Mouse (Mus musculus): ENCODE data around the gene Gsk3b. TPM values are rescaled to one million over a fixed set of nuclear protein-coding genes. Genes with fewer than 3 reads are reported as not detected.
A peak's percentile ranks its signal among the peaks of the same experiment; 100 is the strongest.

Gene Gsk3b
- polyA plus RNA-seq, 1 experiment from 2014 or later, result 42.3 TPM

- no peak for ATAC-seq (ENCODE audit: insufficient read depth, low FRiP score)
- H3K27ac ChIP-seq (ENCODE audit: low read length), result peak overlapping the region; percentile 55; the same call in 1 of the 2 replicates
Observed at GRCm38 (mm10) chr16:38287762-38288161, 199.0 kb downstream of the Gsk3b start.

GRCm38 (mm10) chr16:38288851-38289250, 200.1 kb downstream of the Gsk3b start:
- Histone ChIP-seq H3K27ac (ENCODE audit: low read length) (no peak overlapping the region), H3K36me3 (ENCODE audit: control insufficient read depth, insufficient read depth, low read length) (no peaks in the 10 kb centered on the region), H3K4me3 (replicated peaks; ENCODE audit: low read length) (no peak overlapping the region), H3K9me3 (replicated peaks; ENCODE audit: control insufficient read depth, low read length) (no peaks in the 10 kb centered on the region), H3K9ac (ENCODE audit: low read length) (no peak overlapping the region), H3K27me3 (ENCODE audit: control insufficient read depth, insufficient read depth, low read length) (no peaks in the 10 kb centered on the region), H3K4me2 (ENCODE audit: low read depth, low read length) (no peak overlapping the region), H3K4me1 (ENCODE audit: control insufficient read depth, insufficient read depth, low read length) (peaks cover 9% of the 10 kb centered on the region; the same call in 1 of the 2 replicates)
- no peak for ATAC-seq (ENCODE audit: insufficient read depth, low FRiP score)
- 28% methylated on average over 6 of the region's 6 CpGs for WGBS

More at GRCm38 (mm10) chr16:38287762-38288161, 199.0 kb downstream of the Gsk3b start:
- H3K9ac ChIP-seq (ENCODE audit: low read length), result no peak overlapping the region
- no peak overlapping the region for H3K4me2 ChIP-seq (ENCODE audit: low read depth, low read length)
- H3K27me3 ChIP-seq (ENCODE audit: control insufficient read depth, insufficient read depth, low read length), result no peaks in the 10 kb centered on the region
- H3K4me1 ChIP-seq (ENCODE audit: control insufficient read depth, insufficient read depth, low read length), result peaks cover 13% of the 10 kb centered on the region; the same call in 1 of the 2 replicates
- H3K4me3 ChIP-seq (replicated peaks; ENCODE audit: low read length), result no peak overlapping the region
- H3K36me3 ChIP-seq (ENCODE audit: control insufficient read depth, insufficient read depth, low read length), result no peaks in the 10 kb centered on the region
- H3K9me3 ChIP-seq (replicated peaks; ENCODE audit: control insufficient read depth, low read length), result no peaks in the 10 kb centered on the region
- WGBS, result 82% methylated on average over 3 of the region's 3 CpGs

- no peaks in the 10 kb centered on the region for H3K9me3 ChIP-seq (replicated peaks; ENCODE audit: control insufficient read depth, low read length)
- no peak overlapping the region for H3K9ac ChIP-seq (ENCODE audit: low read length)
- no peak for ATAC-seq (ENCODE audit: insufficient read depth, low FRiP score)
- H3K4me1 ChIP-seq (ENCODE audit: control insufficient read depth, insufficient read depth, low read length), result 0 out of 2 replicates have a peak, but pooled peaks cover 9% of the 10 kb centered on the region
- H3K27me3 ChIP-seq (ENCODE audit: control insufficient read depth, insufficient read depth, low read length), result no peaks in the 10 kb centered on the region
- no peak overlapping the region for H3K4me3 ChIP-seq (replicated peaks; ENCODE audit: low read length)
- WGBS, result 59% methylated on average over 2 of the region's 2 CpGs
- no peaks in the 10 kb centered on the region for H3K36me3 ChIP-seq (ENCODE audit: control insufficient read depth, insufficient read depth, low read length)
- no peak overlapping the region for H3K27ac ChIP-seq (ENCODE audit: low read length)
- no peak overlapping the region for H3K4me2 ChIP-seq (ENCODE audit: low read depth, low read length)
Observed at GRCm38 (mm10) chr16:38290151-38290550, 201.3 kb downstream of the Gsk3b start.

- no peaks in the 10 kb centered on the region for H3K4me1 ChIP-seq (ENCODE audit: control insufficient read depth, insufficient read depth, low read length)
- peak within 1 kb of the TSS; percentile 63; the same call in 1 of the 2 replicates for H3K9ac ChIP-seq (ENCODE audit: low read length)
- no peaks in the 10 kb centered on the region for H3K27me3 ChIP-seq (ENCODE audit: control insufficient read depth, insufficient read depth, low read length)
- H3K9me3 ChIP-seq (replicated peaks; ENCODE audit: control insufficient read depth, low read length), result no peaks in the 10 kb centered on the region
- peak within 1 kb of the TSS; percentile 89 for H3K27ac ChIP-seq (ENCODE audit: low read length)
- ATAC-seq (ENCODE audit: insufficient read depth, low FRiP score), result peak; percentile 85; the same call in 1 of the 2 replicates
- 49% methylated on average over 7 of the region's 7 CpGs for WGBS
- peak within 1 kb of the TSS; percentile 37 for H3K4me3 ChIP-seq (replicated peaks; ENCODE audit: low read length)
- H3K36me3 ChIP-seq (ENCODE audit: control insufficient read depth, insufficient read depth, low read length), result no peaks in the 10 kb centered on the region
- peak within 1 kb of the TSS; percentile 38 for H3K4me2 ChIP-seq (ENCODE audit: low read depth, low read length)
Observed at GRCm38 (mm10) chr16:38294685-38295348, 206.0 kb downstream of the Gsk3b start, which contains the start of gene Nr1i2. Gene Nr1i2, minus strand, starts transcription at chr16:38294824.

- H3K4me2 ChIP-seq (ENCODE audit: low read depth, low read length), result peak overlapping the region; percentile 16; the same call in 1 of the 2 replicates
- H3K36me3 ChIP-seq (ENCODE audit: control insufficient read depth, insufficient read depth, low read length), result no peaks in the 10 kb centered on the region
- H3K4me1 ChIP-seq (ENCODE audit: control insufficient read depth, insufficient read depth, low read length), result no peaks in the 10 kb centered on the region
- no peak overlapping the region for H3K4me3 ChIP-seq (replicated peaks; ENCODE audit: low read length)
- no peak overlapping the region for H3K9ac ChIP-seq (ENCODE audit: low read length)
- ATAC-seq (ENCODE audit: insufficient read depth, low FRiP score), result peak; percentile 69
- H3K27me3 ChIP-seq (ENCODE audit: control insufficient read depth, insufficient read depth, low read length), result no peaks in the 10 kb centered on the region
- no peaks in the 10 kb centered on the region for H3K9me3 ChIP-seq (replicated peaks; ENCODE audit: control insufficient read depth, low read length)
- H3K27ac ChIP-seq (ENCODE audit: low read length), result peak overlapping the region; percentile 89
- 30% methylated on average over 5 of the region's 5 CpGs for WGBS
Observed at GRCm38 (mm10) chr16:38295349-38295930, 206.6 kb downstream of the Gsk3b start.

Other genes starting within 250 kb of the Gsk3b start
- 0.72 and 1.4 TPM in 2 replicates for gene Gm36028, start 227.9 kb upstream of the Gsk3b start, polyA plus RNA-seq (2015; fragmentation: Nextera tagmentation; extraction: Ambion mirVana)
- gene Lrrc58, start 220.6 kb upstream of the Gsk3b start, polyA plus RNA-seq (2015; fragmentation: Nextera tagmentation; extraction: Ambion mirVana), result 40.1 and 41.8 TPM in 2 replicates
- 0.05 and 0.31 TPM in 2 replicates for gene Gpr156, start 172.5 kb upstream of the Gsk3b start, polyA plus RNA-seq (2015; fragmentation: Nextera tagmentation; extraction: Ambion mirVana)
- 8.6 and 9.2 TPM in 2 replicates for gene Nr1i2, start 205.8 kb downstream of the Gsk3b start, polyA plus RNA-seq (2015; fragmentation: Nextera tagmentation; extraction: Ambion mirVana)

Measured in stomach, embryonic 16.5 days (tissue).